Mouse (Mus musculus): ENCODE data around the gene Gm10024. TPM values are rescaled to one million over a fixed set of nuclear protein-coding genes. Genes with fewer than 3 reads are reported as not detected.
"Not testable (repeated sequence)": the region's sequence is repeated elsewhere in the genome, so short reads cannot be mapped to it uniquely, and the experiment has no call there.

Gene Gm10024
- polyA plus RNA-seq, 1 experiment from 2014 or later: 0.27 TPM

GRCm38 (mm10) chr10:77751254-77751653 lies 40.0 kb downstream of the Gm10024 start, which contains the start of gene Gm9736:
Gm9736 (minus strand) TSS chr10:77751354.
- not testable (repeated sequence) for H3K9ac ChIP-seq (ENCODE audit: low read length); H3K4me2 ChIP-seq (ENCODE audit: low read depth, low read length); H3K4me1 ChIP-seq (ENCODE audit: control insufficient read depth, insufficient read depth, low read length); ATAC-seq (ENCODE audit: insufficient read depth, low FRiP score); H3K27me3 ChIP-seq (ENCODE audit: control insufficient read depth, insufficient read depth, low read length); H3K9me3 ChIP-seq (replicated peaks; ENCODE audit: control insufficient read depth, low read length); H3K36me3 ChIP-seq (ENCODE audit: control insufficient read depth, insufficient read depth, low read length); H3K4me3 ChIP-seq (replicated peaks; ENCODE audit: low read length); H3K27ac ChIP-seq (ENCODE audit: low read length)
- 87% methylated on average over 1 of the region's 1 CpGs for WGBS

GRCm38 (mm10) chr10:77752312-77752711 lies 41.1 kb downstream of the Gm10024 start:
- 51% methylated on average over 3 of the region's 3 CpGs for WGBS
- H3K27ac ChIP-seq (ENCODE audit: low read length); H3K27me3 ChIP-seq (ENCODE audit: control insufficient read depth, insufficient read depth, low read length); H3K4me3 ChIP-seq (replicated peaks; ENCODE audit: low read length); H3K4me2 ChIP-seq (ENCODE audit: low read depth, low read length); H3K9ac ChIP-seq (ENCODE audit: low read length); H3K9me3 ChIP-seq (replicated peaks; ENCODE audit: control insufficient read depth, low read length); H3K36me3 ChIP-seq (ENCODE audit: control insufficient read depth, insufficient read depth, low read length); H3K4me1 ChIP-seq (ENCODE audit: control insufficient read depth, insufficient read depth, low read length); ATAC-seq (ENCODE audit: insufficient read depth, low FRiP score): not testable (repeated sequence)

- no peak for ATAC-seq (ENCODE audit: insufficient read depth, low FRiP score)
- Histone ChIP-seq H3K4me2 (ENCODE audit: low read depth, low read length) (no peak overlapping the region), H3K4me3 (replicated peaks; ENCODE audit: low read length) (no peak overlapping the region), H3K27me3 (ENCODE audit: control insufficient read depth, insufficient read depth, low read length) (no peaks in the 10 kb centered on the region), H3K9ac (ENCODE audit: low read length) (no peak overlapping the region), H3K4me1 (ENCODE audit: control insufficient read depth, insufficient read depth, low read length) (no peaks in the 10 kb centered on the region), H3K9me3 (replicated peaks; ENCODE audit: control insufficient read depth, low read length) (no peaks in the 10 kb centered on the region), H3K27ac (ENCODE audit: low read length) (no peak overlapping the region), H3K36me3 (ENCODE audit: control insufficient read depth, insufficient read depth, low read length) (no peaks in the 10 kb centered on the region)
These were observed 42.2 kb downstream of the Gm10024 start for GRCm38 (mm10) chr10:77753448-77753847.

- H3K4me2 ChIP-seq (ENCODE audit: low read depth, low read length); ATAC-seq (ENCODE audit: insufficient read depth, low FRiP score); H3K9me3 ChIP-seq (replicated peaks; ENCODE audit: control insufficient read depth, low read length); H3K27ac ChIP-seq (ENCODE audit: low read length); H3K4me3 ChIP-seq (replicated peaks; ENCODE audit: low read length); H3K36me3 ChIP-seq (ENCODE audit: control insufficient read depth, insufficient read depth, low read length); H3K4me1 ChIP-seq (ENCODE audit: control insufficient read depth, insufficient read depth, low read length); H3K9ac ChIP-seq (ENCODE audit: low read length); H3K27me3 ChIP-seq (ENCODE audit: control insufficient read depth, insufficient read depth, low read length): not testable (repeated sequence)
- no CpG with 5 or more reads among the region's 1 CpGs for WGBS
These were observed 48.3 kb downstream of the Gm10024 start, which contains the start of gene Gm3233 for GRCm38 (mm10) chr10:77759582-77759981. Gm3233 (minus strand) TSS chr10:77759682.

Other genes starting within 250 kb of the Gm10024 start
- 29.7 and 31.0 TPM in 2 replicates for gene Fam207a, start 195.7 kb upstream of the Gm10024 start, polyA plus RNA-seq (2015; fragmentation: Nextera tagmentation; extraction: Ambion mirVana)
- 6.7 and 8.3 TPM in 2 replicates for gene Itgb2, start 181.2 kb upstream of the Gm10024 start, polyA plus RNA-seq (2015; fragmentation: Nextera tagmentation; extraction: Ambion mirVana)
- gene Pttg1ip, start 129.7 kb upstream of the Gm10024 start, polyA plus RNA-seq (2015; fragmentation: Nextera tagmentation; extraction: Ambion mirVana): 210 and 244 TPM in 2 replicates
- 324 and 327 TPM in 2 replicates for gene Sumo3, start 105.4 kb upstream of the Gm10024 start, polyA plus RNA-seq (2015; fragmentation: Nextera tagmentation; extraction: Ambion mirVana)
- 4.4 and 10.1 TPM in 2 replicates for gene Gm49325, start 105.3 kb upstream of the Gm10024 start, polyA plus RNA-seq (2015; fragmentation: Nextera tagmentation; extraction: Ambion mirVana)
- gene Ube2g2, start 89.2 kb upstream of the Gm10024 start, polyA plus RNA-seq (2015; fragmentation: Nextera tagmentation; extraction: Ambion mirVana): 78.0 and 82.4 TPM in 2 replicates
- gene Tspear, start 24.9 kb upstream of the Gm10024 start, polyA plus RNA-seq (2015; fragmentation: Nextera tagmentation; extraction: Ambion mirVana): 0.96 and 1.5 TPM in 2 replicates
- gene Gm19402, start 20.7 kb upstream of the Gm10024 start, polyA plus RNA-seq (2015; fragmentation: Nextera tagmentation; extraction: Ambion mirVana): not detected in 2 replicates
- not detected in 2 replicates for gene Gm9508, start 14.2 kb upstream of the Gm10024 start, polyA plus RNA-seq (2015; fragmentation: Nextera tagmentation; extraction: Ambion mirVana)
- not detected in 2 replicates for gene Gm10272, start 4.8 kb upstream of the Gm10024 start, polyA plus RNA-seq (2015; fragmentation: Nextera tagmentation; extraction: Ambion mirVana)
- gene Gm10142, start 4.3 kb downstream of the Gm10024 start, polyA plus RNA-seq (2015; fragmentation: Nextera tagmentation; extraction: Ambion mirVana): not detected in 2 replicates
- not detected in 2 replicates for gene Krtap12-1, start 9.1 kb downstream of the Gm10024 start, polyA plus RNA-seq (2015; fragmentation: Nextera tagmentation; extraction: Ambion mirVana)
- not detected in 2 replicates for gene Gm10100, start 15.0 kb downstream of the Gm10024 start, polyA plus RNA-seq (2015; fragmentation: Nextera tagmentation; extraction: Ambion mirVana)
- not detected in 2 replicates for gene Gm18596, start 31.2 kb downstream of the Gm10024 start, polyA plus RNA-seq (2015; fragmentation: Nextera tagmentation; extraction: Ambion mirVana)
- not detected in 2 replicates for gene Gm9736, start 39.9 kb downstream of the Gm10024 start, polyA plus RNA-seq (2015; fragmentation: Nextera tagmentation; extraction: Ambion mirVana)
- not detected in 2 replicates for gene Gm3233, start 48.2 kb downstream of the Gm10024 start, polyA plus RNA-seq (2015; fragmentation: Nextera tagmentation; extraction: Ambion mirVana)
- not detected in 2 replicates for gene Gm3238, start 59.9 kb downstream of the Gm10024 start, polyA plus RNA-seq (2015; fragmentation: Nextera tagmentation; extraction: Ambion mirVana)
- not detected in 2 replicates for gene Gm7138, start 65.5 kb downstream of the Gm10024 start, polyA plus RNA-seq (2015; fragmentation: Nextera tagmentation; extraction: Ambion mirVana)
- gene Gm3250, start 71.1 kb downstream of the Gm10024 start, polyA plus RNA-seq (2015; fragmentation: Nextera tagmentation; extraction: Ambion mirVana): not detected in 2 replicates
- not detected in 2 replicates for gene Gm7137, start 76.7 kb downstream of the Gm10024 start, polyA plus RNA-seq (2015; fragmentation: Nextera tagmentation; extraction: Ambion mirVana)
- not detected in 2 replicates for gene Gm9639, start 83.6 kb downstream of the Gm10024 start, polyA plus RNA-seq (2015; fragmentation: Nextera tagmentation; extraction: Ambion mirVana)
- gene Gm19668, start 87.7 kb downstream of the Gm10024 start, polyA plus RNA-seq (2015; fragmentation: Nextera tagmentation; extraction: Ambion mirVana): not detected in 2 replicates
- gene Gm9507, start 100.4 kb downstream of the Gm10024 start, polyA plus RNA-seq (2015; fragmentation: Nextera tagmentation; extraction: Ambion mirVana): not detected in 2 replicates
- not detected in 2 replicates for gene Gm2696, start 103.2 kb downstream of the Gm10024 start, polyA plus RNA-seq (2015; fragmentation: Nextera tagmentation; extraction: Ambion mirVana)
- not detected in 2 replicates for gene Krtap10-4, start 115.6 kb downstream of the Gm10024 start, polyA plus RNA-seq (2015; fragmentation: Nextera tagmentation; extraction: Ambion mirVana)
- gene Krtap10-10, start 124.5 kb downstream of the Gm10024 start, polyA plus RNA-seq (2015; fragmentation: Nextera tagmentation; extraction: Ambion mirVana): not detected in 2 replicates
- not detected in 2 replicates for gene Gm36176, start 135.3 kb downstream of the Gm10024 start, polyA plus RNA-seq (2015; fragmentation: Nextera tagmentation; extraction: Ambion mirVana)
- not detected in 2 replicates for gene Gm10318, start 141.4 kb downstream of the Gm10024 start, polyA plus RNA-seq (2015; fragmentation: Nextera tagmentation; extraction: Ambion mirVana)
- not detected in 2 replicates for gene Gm3285, start 150.5 kb downstream of the Gm10024 start, polyA plus RNA-seq (2015; fragmentation: Nextera tagmentation; extraction: Ambion mirVana)
- gene Lrrc3, start 191.1 kb downstream of the Gm10024 start, polyA plus RNA-seq (2015; fragmentation: Nextera tagmentation; extraction: Ambion mirVana): 5.8 and 6.7 TPM in 2 replicates

Data from stomach, embryonic 16.5 days (tissue).